Mouse (Mus musculus) adrenal gland (tissue): Measurements from ENCODE around the gene Hist1h4j.
"Not testable (repeated sequence)": the region's sequence is repeated elsewhere in the genome, so short reads cannot be mapped to it uniquely, and the experiment has no call there.

ENCODE experiments used
- intact Hi-C: fragments of 180-260 bp; cut with DNase I; formaldehyde crosslinking; loops from one replicate; pipeline ENCODE4 v1.15.1; 2025

Gene Hist1h4j

GRCm38 (mm10) chr13:21722993-21723836 lies 11.6 kb upstream of the Hist1h4j start:
- intact Hi-C loops = no loop called here

GRCm38 (mm10) chr13:21727948-21728572 lies 6.8 kb upstream of the Hist1h4j start:
- intact Hi-C loops = no loop called here

- intact Hi-C loops = no loop called here
Observed at GRCm38 (mm10) chr13:21729544-21729943, 5.3 kb upstream of the Hist1h4j start.

- intact Hi-C loops = no loop called here
Observed at GRCm38 (mm10) chr13:21733466-21733865, 1.4 kb upstream of the Hist1h4j start.

- intact Hi-C loops = no loop called here
Observed at GRCm38 (mm10) chr13:21734010-21734905, 606 bp upstream of the Hist1h4j start.

GRCm38 (mm10) chr13:21745006-21745405 lies 10.1 kb downstream of the Hist1h4j start:
- intact Hi-C loops = no loop called here

- intact Hi-C loops = no loop called here
Observed at GRCm38 (mm10) chr13:21749387-21750158, 14.7 kb downstream of the Hist1h4j start.

GRCm38 (mm10) chr13:21750159-21751017 lies 15.5 kb downstream of the Hist1h4j start, which contains the start of gene Hist1h4k:
Gene Hist1h4k (minus strand): TSS chr13:21750505.
- intact Hi-C loops = not testable (repeated sequence)

GRCm38 (mm10) chr13:21751417-21751816 lies 16.6 kb downstream of the Hist1h4j start:
- intact Hi-C loops = no loop called here

GRCm38 (mm10) chr13:21751827-21752226 lies 17.0 kb downstream of the Hist1h4j start:
- intact Hi-C loops = no loop called here

GRCm38 (mm10) chr13:21752356-21752755 lies 17.5 kb downstream of the Hist1h4j start:
- intact Hi-C loops = no loop called here

GRCm38 (mm10) chr13:21753051-21753523 lies 18.2 kb downstream of the Hist1h4j start:
- intact Hi-C loops = no loop called here

- intact Hi-C loops = not testable (repeated sequence)
Observed at GRCm38 (mm10) chr13:21753524-21754285, 18.8 kb downstream of the Hist1h4j start, which contains the start of the genes Hist1h2ak and Hist1h2bn. Gene Hist1h2ak (minus strand): TSS chr13:21753827. Gene Hist1h2bn (plus strand): TSS chr13:21754123.

- intact Hi-C loops = not testable (repeated sequence)
Observed at GRCm38 (mm10) chr13:21754294-21755001, 19.6 kb downstream of the Hist1h4j start.

- intact Hi-C loops = no loop called here
Observed at GRCm38 (mm10) chr13:21755707-21756106, 20.8 kb downstream of the Hist1h4j start.

- intact Hi-C loops = no loop called here
Observed at GRCm38 (mm10) chr13:21778814-21779766, 44.2 kb downstream of the Hist1h4j start.
